Mouse (Mus musculus) ZHBTc4 (cell line): ENCODE results near the gene Dlg5.
A peak's percentile ranks its signal among the peaks of the same experiment; 100 is the strongest.

Experiments used
- DNase-seq: peaks from one replicate; pipeline ENCODE4 v3.0.0-alpha.2; 2011; ENCODE audit warnings: low read depth, low spot score

The Dlg5 gene

DNA sequence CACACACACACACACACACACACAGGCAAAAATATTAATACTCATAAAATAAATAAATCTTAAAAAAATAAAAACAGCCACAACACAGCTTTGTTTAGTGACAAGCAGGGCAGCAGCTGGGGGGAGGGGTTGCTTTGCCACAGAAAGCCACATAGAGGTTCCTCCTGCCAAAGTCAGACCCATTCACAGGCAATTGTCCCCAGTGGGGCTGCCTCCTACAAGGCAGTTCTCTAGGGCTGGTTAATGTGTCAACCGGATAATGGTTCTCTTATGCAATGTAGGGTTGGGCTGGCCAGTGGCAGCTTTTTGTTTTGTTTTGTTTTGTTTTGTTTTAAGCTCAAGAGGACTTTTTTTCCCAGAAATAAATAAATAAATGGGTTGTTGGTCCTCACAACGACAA lies 11.3 kb downstream of the Dlg5 start:
- DNase-seq: peak; percentile 76

DNA sequence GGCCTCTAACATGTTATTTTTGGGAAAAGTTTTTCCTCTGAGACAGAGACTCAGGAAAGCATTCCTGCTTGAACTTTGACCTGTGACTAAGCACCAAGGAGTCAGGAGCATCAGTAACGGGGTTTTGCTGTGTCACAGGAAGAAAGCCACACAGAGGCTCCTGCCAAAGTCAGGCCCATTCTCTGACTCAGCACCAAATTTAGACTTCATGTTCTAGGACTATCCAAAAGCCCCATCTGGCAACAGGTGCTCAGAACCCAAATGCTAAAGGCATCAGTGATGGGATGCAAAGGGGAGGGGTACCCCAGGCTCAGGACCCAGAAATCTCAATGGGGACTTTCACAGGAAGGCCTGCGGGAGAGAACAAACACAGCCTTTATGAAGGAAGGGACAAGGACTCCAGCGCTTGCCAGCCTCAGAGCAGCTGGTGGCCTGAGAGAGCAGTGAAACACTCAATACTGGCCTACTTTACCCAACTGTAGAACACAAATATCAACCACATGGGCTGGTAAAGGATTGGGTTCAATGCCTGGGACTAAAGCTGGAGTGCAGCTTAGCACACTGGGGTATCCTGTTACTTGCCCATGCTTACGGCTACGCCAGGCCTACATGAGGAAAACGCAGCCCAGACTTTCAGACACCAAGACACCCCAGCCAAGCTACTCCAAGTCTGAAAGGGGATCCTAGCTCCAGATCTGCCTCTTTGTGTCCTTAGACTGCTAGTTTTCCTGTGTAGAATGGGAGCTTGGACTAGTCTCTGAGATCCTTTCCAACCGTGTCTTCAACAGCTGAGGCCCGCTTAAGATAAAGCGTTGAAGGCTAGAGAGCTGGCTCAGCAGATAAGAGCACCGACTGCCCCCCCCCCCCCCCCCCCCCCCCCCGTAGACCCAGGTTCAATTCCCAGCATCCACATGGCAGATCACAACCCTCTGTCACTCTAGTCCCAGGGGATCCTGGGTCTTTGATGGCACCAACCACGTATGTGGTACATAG lies 12.8 kb downstream of the Dlg5 start:
- peak; percentile 39 for DNase-seq

DNA sequence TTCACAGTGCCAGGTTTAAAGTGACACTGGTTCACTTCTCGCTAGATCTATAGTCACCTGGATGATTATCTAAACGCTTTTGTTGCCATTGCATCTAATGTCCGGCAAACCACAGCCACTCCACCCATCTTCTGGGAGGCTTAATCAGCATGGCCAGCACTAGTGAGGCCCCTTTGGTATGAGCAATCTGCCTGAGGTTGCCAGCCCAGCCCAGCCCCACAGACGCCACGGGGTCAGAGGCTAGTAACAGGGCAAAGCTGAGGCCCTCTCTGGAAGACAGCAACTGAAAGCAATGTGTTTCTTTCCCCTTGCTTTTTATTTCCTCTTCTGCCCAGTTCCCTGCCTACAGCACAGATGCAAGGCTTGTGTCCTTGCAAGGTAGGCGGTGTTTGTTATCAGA lies 17.2 kb downstream of the Dlg5 start:
- DNase-seq: no peak

- no peak for DNase-seq
Observed at GRCm38 (mm10) chr14:24227015-24227414, 18.7 kb downstream of the Dlg5 start.

DNA sequence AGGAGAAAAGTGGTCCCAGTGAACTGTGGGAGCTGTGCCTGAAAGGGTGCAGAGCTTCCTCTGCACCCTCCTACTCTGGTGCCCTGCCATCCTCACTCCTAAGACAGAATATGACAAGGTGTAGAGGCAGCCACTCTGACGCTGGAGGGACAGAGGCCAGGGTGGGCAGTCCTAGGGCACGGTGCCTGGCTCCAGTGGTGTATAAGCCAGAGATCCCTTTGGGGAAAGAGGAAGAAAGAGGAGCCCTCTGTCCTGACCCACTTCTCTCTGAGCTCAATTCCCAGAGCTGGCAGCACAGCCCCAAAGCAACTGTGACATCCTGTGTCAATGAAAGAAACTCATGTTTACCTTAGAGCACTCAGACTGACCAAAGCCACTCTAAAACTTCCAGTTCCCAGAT lies 19.4 kb downstream of the Dlg5 start:
- no peak for DNase-seq

GRCm38 (mm10) chr14:24222759-24223158 lies 23.0 kb downstream of the Dlg5 start:
- DNase-seq: no peak

- DNase-seq: no peak
Observed at GRCm38 (mm10) chr14:24222273-24222672, 23.4 kb downstream of the Dlg5 start.

- DNase-seq: no peak
Observed at GRCm38 (mm10) chr14:24217362-24217722, 28.4 kb downstream of the Dlg5 start.

DNA sequence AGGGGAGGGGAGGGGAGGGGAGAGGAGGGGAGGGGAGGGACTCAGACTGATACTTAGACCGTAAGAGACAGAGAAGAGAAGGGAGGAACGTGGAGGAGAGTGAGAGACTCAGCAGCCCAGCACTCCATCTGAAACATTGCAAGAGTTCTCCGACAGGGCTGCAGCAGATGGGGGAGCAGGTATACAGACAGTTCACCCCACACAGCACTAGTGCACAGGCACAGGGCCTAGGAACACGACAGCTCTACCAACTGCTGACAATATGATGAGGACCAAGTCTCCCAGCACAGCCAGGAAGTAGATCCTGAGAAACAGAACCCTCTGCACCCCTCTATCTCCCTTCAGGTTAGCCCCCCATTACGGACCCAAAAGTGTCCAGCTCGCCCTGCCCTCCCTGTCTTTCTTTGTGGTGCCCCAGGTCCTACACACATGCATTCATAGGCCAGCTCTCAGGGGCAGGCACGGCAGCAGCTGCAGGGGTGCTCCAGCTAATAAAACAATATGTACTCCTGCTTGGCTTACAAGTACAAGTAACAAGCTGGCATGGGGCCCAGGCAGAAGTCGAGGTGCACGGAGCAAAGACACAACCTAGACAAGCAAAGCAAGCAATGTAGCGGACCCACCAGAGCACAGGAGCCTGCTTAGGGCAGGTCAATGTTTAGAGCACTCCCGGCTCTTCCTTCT lies 28.9 kb downstream of the Dlg5 start:
- DNase-seq: no peak

DNA sequence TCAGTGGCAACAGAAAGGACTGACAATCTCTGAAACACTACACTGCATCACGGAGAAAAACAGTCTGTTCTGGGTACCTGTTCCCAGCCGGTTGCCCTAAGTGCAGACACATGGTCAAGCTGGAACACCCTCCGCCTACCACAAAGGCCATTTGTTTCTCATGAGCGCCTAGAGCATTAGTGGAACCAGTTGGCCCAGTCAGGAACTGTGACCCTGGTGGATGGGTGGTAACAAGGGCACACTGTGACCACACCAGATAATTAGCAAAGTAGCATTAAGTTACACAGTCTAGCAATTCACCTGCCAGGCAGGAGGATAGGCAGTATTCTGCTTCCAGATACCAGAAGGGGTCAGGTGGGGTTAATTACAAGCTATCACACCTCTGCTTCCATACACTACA lies 29.7 kb downstream of the Dlg5 start:
- DNase-seq: no peak

DNA sequence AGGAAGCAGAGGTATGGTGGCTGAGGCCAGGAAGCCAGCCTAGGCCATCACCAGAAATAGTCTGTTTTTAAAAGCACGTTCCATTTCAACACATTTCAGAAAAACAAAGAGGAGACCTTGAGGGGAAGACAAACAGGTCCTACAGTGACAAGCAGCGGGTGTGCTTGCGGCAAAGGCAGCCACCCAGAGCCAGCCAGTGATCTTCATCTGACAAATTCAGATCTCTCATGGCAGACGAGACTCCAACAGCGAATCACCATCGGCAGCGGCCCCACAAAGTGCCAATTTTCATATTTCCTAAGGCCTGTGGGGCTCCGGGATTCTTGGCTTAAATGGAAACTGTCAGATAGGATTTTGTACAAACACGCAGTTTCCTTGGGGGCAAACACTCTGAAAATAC lies 31.3 kb downstream of the Dlg5 start:
- DNase-seq: no peak

DNA sequence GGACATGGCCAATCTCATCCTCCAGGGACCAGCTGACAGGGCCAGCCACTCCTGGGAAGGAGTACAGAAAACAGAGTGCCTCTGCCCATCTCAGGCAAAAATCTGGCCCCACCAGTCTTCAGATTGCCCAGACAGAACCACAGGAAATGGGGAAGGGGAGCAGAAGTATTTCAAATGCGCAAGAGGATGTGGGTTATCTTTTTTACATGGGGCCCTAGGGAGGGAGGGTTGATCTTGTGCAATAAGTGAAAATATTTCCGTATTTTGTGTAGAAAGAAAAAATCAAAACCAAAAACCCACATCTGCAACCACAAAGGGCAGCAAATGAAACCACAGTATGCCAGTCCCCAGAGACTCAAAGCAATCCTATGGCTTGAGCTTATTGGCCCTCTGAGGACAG lies 32.4 kb downstream of the Dlg5 start:
- DNase-seq: no peak

GRCm38 (mm10) chr14:24212861-24213260 lies 32.9 kb downstream of the Dlg5 start:
- DNase-seq: peak; percentile 24

- DNase-seq: peak; percentile 49
Observed at GRCm38 (mm10) chr14:24207360-24207752, 38.4 kb downstream of the Dlg5 start.

- DNase-seq: no peak
Observed at GRCm38 (mm10) chr14:24206736-24207359, 38.9 kb downstream of the Dlg5 start.

GRCm38 (mm10) chr14:24206314-24206713 lies 39.4 kb downstream of the Dlg5 start:
- DNase-seq: no peak

DNA sequence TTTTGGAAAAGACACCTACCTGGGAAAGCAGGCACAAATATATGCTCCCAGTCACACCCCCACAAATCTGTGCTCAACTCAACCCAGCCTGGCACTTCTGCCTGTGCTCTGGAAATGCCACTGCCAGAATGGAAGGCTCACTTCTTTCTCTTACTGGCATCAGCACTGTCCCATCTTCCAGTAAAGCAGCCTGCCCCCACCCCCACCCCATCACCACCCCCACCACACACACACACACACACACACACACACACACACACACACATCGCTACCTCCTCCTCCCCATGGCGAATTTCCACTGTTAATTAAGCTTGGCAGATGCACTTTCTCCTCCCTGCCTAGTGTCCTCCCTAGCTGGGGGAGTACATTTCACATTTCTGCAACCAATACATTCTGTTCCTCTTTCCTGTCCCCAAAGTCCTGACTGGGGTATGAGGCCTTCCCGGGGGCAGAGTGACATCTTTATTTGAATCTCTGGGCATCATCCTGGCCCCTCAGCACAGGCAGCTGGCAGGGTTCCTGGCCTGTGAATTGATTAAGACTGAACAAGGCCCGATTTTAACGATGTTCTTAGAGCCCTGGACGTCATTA lies 40.3 kb downstream of the Dlg5 start:
- DNase-seq: no peak

DNA sequence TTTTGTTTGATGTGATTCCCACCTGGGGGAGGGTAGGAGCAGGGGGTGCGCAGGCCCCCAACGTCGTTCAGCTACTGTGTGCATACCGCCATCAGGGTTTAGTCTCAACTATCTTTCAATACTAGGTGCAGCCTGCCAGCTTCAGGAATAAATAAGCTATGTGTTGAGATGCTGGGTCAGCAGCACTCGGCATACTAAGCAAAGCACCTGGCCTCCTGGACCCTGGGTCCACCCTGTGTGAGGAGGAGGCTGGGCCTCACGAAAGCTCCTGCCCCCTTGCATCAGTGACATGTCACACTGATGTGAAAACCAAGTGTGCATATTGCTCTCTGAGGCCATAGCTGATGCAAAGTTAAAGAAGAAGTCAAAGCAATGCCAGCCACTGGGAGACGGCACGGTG lies 42.5 kb downstream of the Dlg5 start:
- no peak for DNase-seq

DNA sequence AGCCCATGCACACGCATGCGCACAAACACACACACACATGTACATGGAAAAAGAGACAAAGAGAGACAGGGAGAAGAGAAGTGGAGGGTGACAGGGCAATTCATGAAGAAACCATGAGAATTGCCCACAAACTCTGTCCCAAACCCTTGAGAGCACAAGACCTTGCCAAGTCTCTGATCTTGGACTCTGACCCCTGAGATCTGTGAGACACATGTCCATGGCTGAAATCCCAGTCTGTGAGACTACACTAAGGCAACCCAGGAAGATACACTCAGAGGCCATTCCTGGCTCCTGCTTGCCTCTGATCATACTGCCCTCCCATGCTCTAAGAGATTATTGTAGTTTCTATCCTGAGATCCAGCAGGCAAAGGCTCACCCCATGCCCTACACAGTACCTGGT lies 44.9 kb downstream of the Dlg5 start:
- DNase-seq: no peak

GRCm38 (mm10) chr14:24199732-24200131 lies 46.0 kb downstream of the Dlg5 start:
- no peak for DNase-seq

DNA sequence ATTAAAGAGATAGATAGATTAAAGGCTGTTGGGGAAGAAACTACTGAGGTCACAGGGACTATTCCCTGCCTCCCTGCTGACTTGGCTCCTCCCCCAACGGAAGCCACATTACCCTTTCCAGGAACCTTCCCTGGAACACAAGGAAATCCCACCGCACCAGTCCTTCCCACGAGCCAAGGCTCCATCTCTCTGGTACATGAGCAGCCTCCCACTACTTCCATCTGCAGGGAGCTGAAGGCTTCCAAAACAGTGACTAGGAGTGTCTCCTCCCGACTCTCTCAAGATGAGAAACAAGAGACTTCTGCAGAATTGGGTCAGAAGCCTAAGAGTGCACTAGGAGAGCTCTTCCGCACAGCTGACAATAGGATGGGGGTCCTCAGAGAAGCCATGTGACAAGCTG lies 47.9 kb downstream of the Dlg5 start:
- no peak for DNase-seq

- DNase-seq: no peak
Observed at GRCm38 (mm10) chr14:24196947-24197346, 48.8 kb downstream of the Dlg5 start.
